Mouse (Mus musculus) stomach, postnatal 0 days (tissue): ENCODE measurements at regions not wholly inside any gene's neighbourhood (a gene's known extent, or its start where the extent isn't known, plus 50 kb on each side); places are given as distances from the start of the nearest gene placed in this dataset.

ENCODE experiments used
- ATAC-seq: fragments of 200-750 bp; cut with Nextera tagmentation; 2 replicates; pipeline ENCODE4 v1.8.0; 2017; ENCODE audit not compliant: low FRiP score, low TSS enrichment
- DNase-seq: peaks from one replicate; pipeline ENCODE4 v3.0.0-alpha.2; 2016; ENCODE audit warnings: low spot score
- H3K27ac ChIP-seq: fragments of 300-500 bp; sonication (generic); replicated peaks from 2 replicates; pipeline ENCODE4 v1.5.1; 2014; ENCODE audit warnings: mild to moderate bottlenecking, control low read depth
- H3K27me3 ChIP-seq: fragments of 300-500 bp; sonication (generic); 2 replicates; pipeline ENCODE4 v1.6.1; 2014; ENCODE audit warnings: low read length; ENCODE audit not compliant: control insufficient read depth, insufficient read depth
- H3K36me3 ChIP-seq: fragments of 300-500 bp; sonication (generic); 2 replicates; pipeline ENCODE4 v1.6.1; 2014; ENCODE audit warnings: low read length, mixed read lengths; ENCODE audit not compliant: control insufficient read depth, insufficient read depth
- H3K4me1 ChIP-seq: fragments of 300-500 bp; sonication (generic); replicated peaks from 2 replicates; pipeline ENCODE4 v1.6.1; 2014; ENCODE audit warnings: antibody characterized with exemption; ENCODE audit not compliant: control insufficient read depth, insufficient read depth
- H3K4me2 ChIP-seq: fragments of 300-500 bp; sonication (generic); replicated peaks from 2 replicates; pipeline ENCODE4 v1.6.1; 2014; ENCODE audit warnings: low read depth, mild to moderate bottlenecking, control low read depth, moderate library complexity
- H3K4me3 ChIP-seq: fragments of 300-500 bp; sonication (generic); 2 replicates; pipeline ENCODE4 v1.5.1; 2014; ENCODE audit warnings: low read depth, low read length, control low read depth
- H3K9ac ChIP-seq: fragments of 300-500 bp; sonication (generic); 2 replicates; pipeline ENCODE4 v1.6.1; 2014; ENCODE audit warnings: mild to moderate bottlenecking, low read length, control low read depth, mixed read lengths
- H3K9me3 ChIP-seq: fragments of 300-500 bp; sonication (generic); 2 replicates; pipeline ENCODE4 v1.6.1; 2016; ENCODE audit warnings: low read length; ENCODE audit not compliant: control insufficient read depth
- CTCF ChIP-seq: IDR thresholded peaks from 2 replicates; pipeline ENCODE4 v1.5.1; 2016; ENCODE audit warnings: antibody characterized with exemption, low read depth, mild to moderate bottlenecking, moderate library complexity
- EP300 ChIP-seq: optimal IDR thresholded peaks from 2 replicates; pipeline ENCODE3; 2016; ENCODE audit warnings: antibody characterized with exemption
- WGBS: fragments of 180-500 bp; shearing (Covaris S2); extraction: QIAGEN DNeasy Blood & Tissue Kit; methylation state at CpG from one replicate; pipeline ENCODE4 v1.1.7; 2014; 5-methylcytosine and 5-hydroxymethylcytosine counted together

- 69% methylated on average over 7 of the region's 7 CpGs for WGBS
- no peak overlapping the region for H3K27ac ChIP-seq
- ATAC-seq: no peak
Measured at GRCm38 (mm10) chr8:10849916-10850315, 158.3 kb downstream of the Irs2 start.

GRCm38 (mm10) chr8:10845607-10846006 is 162.7 kb downstream of the Irs2 start:
- Histone ChIP-seq H3K36me3 (no peaks in the 10 kb centered on the region), H3K4me3 (no peak overlapping the region), H3K4me2 (no peak overlapping the region), H3K27ac (no peak overlapping the region), H3K27me3 (no peaks in the 10 kb centered on the region), H3K9ac (no peak overlapping the region), H3K4me1 (no peaks in the 10 kb centered on the region), H3K9me3 (no peaks in the 10 kb centered on the region)
- TF ChIP-seq CTCF: no peak
- TF ChIP-seq EP300: no peak
- DNase-seq (no peak), ATAC-seq (no peak)
- 50% methylated on average over 6 of the region's 6 CpGs for WGBS

More at GRCm38 (mm10) chr8:10849916-10850315, 158.3 kb downstream of the Irs2 start:
- H3K36me3 ChIP-seq: no peaks in the 10 kb centered on the region
- H3K9me3 ChIP-seq: no peaks in the 10 kb centered on the region
- DNase-seq: peak; percentile 45
- H3K4me2 ChIP-seq: no peak overlapping the region
- H3K27me3 ChIP-seq: no peaks in the 10 kb centered on the region
- H3K9ac ChIP-seq: no peak overlapping the region
- no peak overlapping the region for H3K4me3 ChIP-seq
- TF ChIP-seq CTCF: no peak
- no peak for TF ChIP-seq EP300
- no peaks in the 10 kb centered on the region for H3K4me1 ChIP-seq

- Histone ChIP-seq H3K27ac (no peak overlapping the region), H3K36me3 (no peaks in the 10 kb centered on the region)
- ATAC-seq: no peak
Measured at GRCm38 (mm10) chr8:10840853-10841531, 167.3 kb downstream of the Irs2 start.

GRCm38 (mm10) chr8:10840044-10840443 is 168.2 kb downstream of the Irs2 start:
- no peak overlapping the region for H3K27ac ChIP-seq
- DNase-seq (no peak), ATAC-seq (no peak)
- no peak overlapping the region for H3K9ac ChIP-seq
- TF ChIP-seq EP300: no peak
- no peak for TF ChIP-seq CTCF
- no peak overlapping the region for H3K4me3 ChIP-seq
- H3K9me3 ChIP-seq: no peaks in the 10 kb centered on the region
- H3K27me3 ChIP-seq: no peaks in the 10 kb centered on the region
- H3K4me1 ChIP-seq: no peaks in the 10 kb centered on the region
- no peaks in the 10 kb centered on the region for H3K36me3 ChIP-seq
- no peak overlapping the region for H3K4me2 ChIP-seq
- WGBS: 97% methylated on average over 1 of the region's 1 CpGs

More at GRCm38 (mm10) chr8:10840853-10841531, 167.3 kb downstream of the Irs2 start:
- Histone ChIP-seq H3K27me3 (no peaks in the 10 kb centered on the region), H3K9me3 (no peaks in the 10 kb centered on the region), H3K4me1 (no peaks in the 10 kb centered on the region), H3K9ac (no peak overlapping the region), H3K4me3 (no peak overlapping the region), H3K4me2 (no peak overlapping the region)
- DNase-seq: no peak
- 92% methylated on average over 12 of the region's 12 CpGs for WGBS
- TF ChIP-seq EP300 (no peak), CTCF (no peak)

GRCm38 (mm10) chr8:10835054-10835453 is 173.2 kb downstream of the Irs2 start:
- no peak overlapping the region for H3K4me3 ChIP-seq
- DNase-seq (no peak), ATAC-seq (no peak)
- H3K4me2 ChIP-seq: no peak overlapping the region
- H3K36me3 ChIP-seq: no peaks in the 10 kb centered on the region
- no peak overlapping the region for H3K27ac ChIP-seq
- no peaks in the 10 kb centered on the region for H3K27me3 ChIP-seq
- no peaks in the 10 kb centered on the region for H3K4me1 ChIP-seq
- H3K9ac ChIP-seq: no peak overlapping the region
- WGBS: 86% methylated on average over 6 of the region's 6 CpGs
- no peak for TF ChIP-seq CTCF
- TF ChIP-seq EP300: no peak
- no peaks in the 10 kb centered on the region for H3K9me3 ChIP-seq

GRCm38 (mm10) chr8:10831864-10832263 is 176.4 kb downstream of the Irs2 start:
- no peaks in the 10 kb centered on the region for H3K27me3 ChIP-seq
- H3K9ac ChIP-seq: no peak overlapping the region
- 77% methylated on average over 7 of the region's 7 CpGs for WGBS
- no peak for DNase-seq
- H3K4me2 ChIP-seq: no peak overlapping the region
- TF ChIP-seq EP300 (no peak), CTCF (no peak)
- no peak overlapping the region for H3K27ac ChIP-seq
- H3K4me1 ChIP-seq: no peaks in the 10 kb centered on the region
- no peaks in the 10 kb centered on the region for H3K36me3 ChIP-seq
- no peak overlapping the region for H3K4me3 ChIP-seq
- no peaks in the 10 kb centered on the region for H3K9me3 ChIP-seq
- no peak for ATAC-seq
